Mouse (Mus musculus): ENCODE results near the gene Zbtb34.

- TF ChIP-seq CTCF (IDR thresholded peaks at IDR 0.05; ENCODE audit: low read depth) (no peak), EP300 (IDR thresholded peaks at IDR 0.05; ENCODE audit: low read depth) (no peak)
These were observed 37.0 kb downstream of the Zbtb34 start for GRCm38 (mm10) chr2:33393951-33394635.
